ENCODE assay signal across 29 mouse cellular contexts in the genomic region with DNA sequence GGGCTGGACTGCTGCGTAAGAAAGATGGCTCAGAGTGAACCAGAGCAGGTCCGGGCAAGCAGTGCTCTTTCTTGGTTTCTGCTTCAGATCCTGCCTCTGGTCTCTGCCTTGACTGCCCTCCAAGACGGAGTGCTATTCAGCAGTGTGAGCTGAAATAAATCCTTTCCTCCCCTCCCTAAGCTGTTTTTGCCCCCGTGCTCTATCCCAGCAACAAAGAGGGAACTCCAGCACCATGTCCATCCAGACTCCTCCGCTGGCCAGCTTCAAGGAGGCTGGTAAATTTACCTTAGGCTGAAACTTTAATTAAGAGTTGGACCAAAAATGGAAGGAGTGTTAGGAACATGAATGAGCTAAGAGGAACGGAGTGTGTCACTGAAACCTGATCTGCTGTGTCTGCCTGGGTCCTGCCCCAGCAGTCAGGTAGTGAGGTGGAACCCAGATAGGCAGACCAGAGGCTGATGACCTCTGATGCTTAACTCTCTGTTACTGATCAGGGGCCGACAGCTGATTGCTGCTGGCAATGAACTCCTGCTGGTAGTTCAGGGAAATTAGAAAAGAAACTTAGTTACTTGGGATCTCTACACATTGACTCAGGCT.
DNase-seq lines count a peak whose midpoint lies in the region; ATAC-seq lines count a peak whose summit lies in the region.
"Had no signal": no experiment of that assay in that cellular context is flagged by ENCODE, and none has a peak within 500 bp of the region (broad histone marks: within the 10 kb centered on the region; RNA-seq: fewer than 3 reads in every experiment).

No protein-coding gene starts in this region.

- peak; percentile 30 for DNase-seq in embryo, embryonic 10 days (ENCODE audit: low spot score)
- no peak for DNase-seq in embryo, embryonic 11 days
- peak; percentile 61 for DNase-seq in heart, embryonic 10.5 days (ENCODE audit: low spot score)
- no peak for DNase-seq in kidney, postnatal 14 days
- DNase-seq in embryonic facial prominence, embryonic 10.5 days (ENCODE audit: low spot score), result peak; percentile 31
- DNase-seq: adrenal gland, postnatal 14 days; B cell, adult 2 months; cerebellum, adult 11-12 months; cerebellum, adult 8-10 months; cerebellum, postnatal 14 days; gastrocnemius, postnatal 25 days; heart, adult 2 months; heart, postnatal 10 days; heart, postnatal 36 days had no signal

- no peak overlapping the region for H3K27ac ChIP-seq in heart, embryonic 10.5 days
- no peak overlapping the region for H3K27ac ChIP-seq in heart, embryonic 12.5 days (ENCODE audit: poor library complexity, severe bottlenecking)
- H3K27ac ChIP-seq in kidney, embryonic 16.5 days (ENCODE audit: low read length), result peak overlapping the region; percentile 56; the same call in 1 of the 2 replicates
- H3K27ac ChIP-seq in embryonic facial prominence, embryonic 10.5 days (replicated peaks), result no peak overlapping the region
- H3K27ac ChIP-seq: embryonic facial prominence, embryonic 13.5 days; forebrain, embryonic 12.5 days; forebrain, embryonic 15.5 days; heart, adult 2 months; heart, embryonic 15.5 days; hindbrain, embryonic 14.5 days; hindbrain, postnatal 0 days had no signal

- no peaks in the 10 kb centered on the region for H3K9me3 ChIP-seq in heart, embryonic 10.5 days
- no peaks in the 10 kb centered on the region for H3K9me3 ChIP-seq in heart, embryonic 12.5 days (replicated peaks)
- no peaks in the 10 kb centered on the region for H3K9me3 ChIP-seq in kidney, embryonic 16.5 days (ENCODE audit: low read length)
- no peaks in the 10 kb centered on the region for H3K9me3 ChIP-seq in embryonic facial prominence, embryonic 10.5 days
- H3K9me3 ChIP-seq: embryonic facial prominence, embryonic 13.5 days; forebrain, embryonic 12.5 days; forebrain, embryonic 15.5 days; heart, embryonic 15.5 days had no signal

- no peak overlapping the region for H3K9ac ChIP-seq in heart, embryonic 12.5 days
- no peak overlapping the region for H3K9ac ChIP-seq in kidney, embryonic 16.5 days (replicated peaks; ENCODE audit: low read length)
- H3K9ac ChIP-seq: embryonic facial prominence, embryonic 13.5 days; forebrain, embryonic 12.5 days; forebrain, embryonic 15.5 days; heart, embryonic 15.5 days; hindbrain, embryonic 14.5 days had no signal

- ATAC-seq in heart, embryonic 12.5 days (ENCODE audit: insufficient number of reproducible peaks, low FRiP score), result no peak
- peak; percentile 83 for ATAC-seq in kidney, embryonic 16.5 days (ENCODE audit: low FRiP score, low TSS enrichment)
- ATAC-seq: forebrain, embryonic 15.5 days; hindbrain, postnatal 0 days; inflammation-experienced regulatory T-cells, adult 6 months; intestine, embryonic 16.5 days; Patski had no signal

- 53% methylated on average over 7 of the region's 7 CpGs for WGBS in heart, embryonic 10.5 days
- 65% methylated on average over 7 of the region's 7 CpGs for WGBS in heart, embryonic 12.5 days
- WGBS in kidney, embryonic 16.5 days, result 30% methylated on average over 7 of the region's 7 CpGs
- 54% methylated on average over 7 of the region's 7 CpGs for WGBS in embryonic facial prominence, embryonic 10.5 days

- H3K27me3 ChIP-seq in heart, embryonic 10.5 days (ENCODE audit: insufficient read depth, poor library complexity, severe bottlenecking), result no peaks in the 10 kb centered on the region
- H3K27me3 ChIP-seq in heart, embryonic 12.5 days (replicated peaks), result no peaks in the 10 kb centered on the region
- no peaks in the 10 kb centered on the region for H3K27me3 ChIP-seq in kidney, embryonic 16.5 days (ENCODE audit: insufficient read depth, low read length)
- no peaks in the 10 kb centered on the region for H3K27me3 ChIP-seq in embryonic facial prominence, embryonic 10.5 days (replicated peaks; ENCODE audit: low read depth, poor library complexity, severe bottlenecking)
- H3K27me3 ChIP-seq: CH12.LX; embryonic facial prominence, embryonic 13.5 days; forebrain, embryonic 12.5 days; forebrain, embryonic 15.5 days; heart, embryonic 15.5 days; Patski had no signal

- no peaks in the 10 kb centered on the region for H3K36me3 ChIP-seq in heart, embryonic 10.5 days
- peaks cover 5% of the 10 kb centered on the region; the same call in 1 of the 2 replicates for H3K36me3 ChIP-seq in heart, embryonic 12.5 days
- no peaks in the 10 kb centered on the region for H3K36me3 ChIP-seq in kidney, embryonic 16.5 days (ENCODE audit: insufficient read depth, low read length)
- H3K36me3 ChIP-seq in embryonic facial prominence, embryonic 10.5 days (replicated peaks), result peaks cover 2% of the 10 kb centered on the region; the same call in 1 of the 2 replicates
- H3K36me3 ChIP-seq: forebrain, embryonic 12.5 days; forebrain, embryonic 15.5 days; G1E; heart, embryonic 15.5 days had no signal

- no peak overlapping the region for H3K4me2 ChIP-seq in heart, embryonic 12.5 days
- H3K4me2 ChIP-seq in kidney, embryonic 16.5 days (replicated peaks; ENCODE audit: low read depth, low read length), result no peak overlapping the region
- H3K4me2 ChIP-seq: embryonic facial prominence, embryonic 13.5 days; forebrain, embryonic 12.5 days; forebrain, embryonic 15.5 days; heart, embryonic 11.5 days; heart, embryonic 15.5 days; hindbrain, embryonic 14.5 days had no signal

- 0 out of 2 replicates have a peak, but pooled peaks cover 5% of the 10 kb centered on the region for H3K4me1 ChIP-seq in heart, embryonic 10.5 days
- H3K4me1 ChIP-seq in heart, embryonic 12.5 days (replicated peaks), result no peaks in the 10 kb centered on the region
- peaks cover 13% of the 10 kb centered on the region; the same call in 1 of the 2 replicates for H3K4me1 ChIP-seq in kidney, embryonic 16.5 days (ENCODE audit: insufficient read depth, low read length)
- H3K4me1 ChIP-seq in embryonic facial prominence, embryonic 10.5 days, result peaks cover 7% of the 10 kb centered on the region
- H3K4me1 ChIP-seq: forebrain, embryonic 12.5 days; forebrain, embryonic 15.5 days; heart, embryonic 15.5 days had no signal

- H3K4me3 ChIP-seq in heart, embryonic 10.5 days, result no peak overlapping the region
- no peak overlapping the region for H3K4me3 ChIP-seq in heart, embryonic 12.5 days
- H3K4me3 ChIP-seq in kidney, embryonic 16.5 days (ENCODE audit: low read length), result no peak overlapping the region
- no peak overlapping the region for H3K4me3 ChIP-seq in embryonic facial prominence, embryonic 10.5 days
- H3K4me3 ChIP-seq: embryonic facial prominence, embryonic 13.5 days; erythroblast, embryonic 14.5 days; forebrain, embryonic 12.5 days; forebrain, embryonic 15.5 days; heart, adult 2 months; heart, embryonic 15.5 days had no signal

Comparison
In these comparisons a context has a peak if more than half of its experiments do, and no peak if none do; other contexts are left out.
1. DNase-seq: peak in embryo, embryonic 10 days (single experiment), heart, embryonic 10.5 days (single experiment) and embryonic facial prominence, embryonic 10.5 days (single experiment); none in embryo, embryonic 11 days (single experiment) and kidney, postnatal 14 days (single experiment).